Mouse (Mus musculus) embryonic facial prominence, embryonic 10.5 days (tissue): ENCODE data around the gene Fam178b. TPM values are rescaled to one million over a fixed set of nuclear protein-coding genes. Genes with fewer than 3 reads are reported as not detected.

Experiments used
- DNase-seq: peaks from one replicate; pipeline ENCODE4 v3.0.0-alpha.2; 2017; ENCODE audit warnings: low spot score
- H3K27ac ChIP-seq: fragments of 300-500 bp; sonication (generic); replicated peaks from 2 replicates; pipeline ENCODE4 v1.5.1; 2016; ENCODE audit warnings: mild to moderate bottlenecking
- H3K27me3 ChIP-seq: fragments of 300-500 bp; sonication (generic); replicated peaks from 2 replicates; pipeline ENCODE4 v1.6.1; 2016; ENCODE audit warnings: low read depth, mild to moderate bottlenecking; ENCODE audit not compliant: poor library complexity, severe bottlenecking
- H3K36me3 ChIP-seq: fragments of 300-500 bp; sonication (generic); replicated peaks from 2 replicates; pipeline ENCODE4 v1.6.1; 2016; ENCODE audit warnings: mild to moderate bottlenecking, moderate library complexity
- H3K4me1 ChIP-seq: fragments of 300-500 bp; sonication (generic); 2 replicates; pipeline ENCODE4 v1.6.1; 2016
- H3K4me3 ChIP-seq: fragments of 300-500 bp; sonication (generic); 2 replicates; pipeline ENCODE4 v1.5.1; 2016; ENCODE audit warnings: mild to moderate bottlenecking, moderate library complexity
- H3K9me3 ChIP-seq: fragments of 300-500 bp; sonication (generic); 2 replicates; pipeline ENCODE4 v1.6.1; 2016; ENCODE audit warnings: mild to moderate bottlenecking
- WGBS: fragments of 180-500 bp; shearing (Covaris S2); methylation state at CpG from one replicate; pipeline ENCODE4 v1.1.7; 2016; 5-methylcytosine and 5-hydroxymethylcytosine counted together
- polyA plus RNA-seq: library from polyadenylated mRNA; unstranded; fragments of >200 nt; fragmentation: Nextera tagmentation; extraction: Ambion mirVana; gene quantifications from 2 replicates; pipeline ENCODE4 v1.2.1, GENCODE M21; 2016

Gene Fam178b
- polyA plus RNA-seq, 1 experiment from 2014 or later: 0.65 TPM

- peaks cover 74% of the 10 kb centered on the region for H3K4me1 ChIP-seq
- H3K9me3 ChIP-seq: no peaks in the 10 kb centered on the region
- H3K4me3 ChIP-seq: 0 out of 2 replicates have a peak overlapping the region, but pooled peaks have one; percentile 8
- H3K27ac ChIP-seq: peak overlapping the region; percentile 49
- H3K27me3 ChIP-seq: 0 out of 2 replicates have a peak, but pooled peaks cover 4% of the 10 kb centered on the region
- no peaks in the 10 kb centered on the region for H3K36me3 ChIP-seq
- no peak for DNase-seq
- WGBS: 76% methylated on average over 5 of the region's 5 CpGs
These were observed 108.6 kb downstream of the Fam178b start for GRCm38 (mm10) chr1:36574196-36574955.

- no peaks in the 10 kb centered on the region for H3K36me3 ChIP-seq
- H3K27ac ChIP-seq: peak overlapping the region; percentile 49; the same call in 1 of the 2 replicates
- no peak overlapping the region for H3K4me3 ChIP-seq
- 0 out of 2 replicates have a peak, but pooled peaks cover 4% of the 10 kb centered on the region for H3K27me3 ChIP-seq
- DNase-seq: no peak
- WGBS: 82% methylated on average over 8 of the region's 8 CpGs
- no peaks in the 10 kb centered on the region for H3K9me3 ChIP-seq
- H3K4me1 ChIP-seq: peaks cover 78% of the 10 kb centered on the region
These were observed 109.5 kb downstream of the Fam178b start for GRCm38 (mm10) chr1:36573524-36573923.

GRCm38 (mm10) chr1:36572709-36573108 is 110.3 kb downstream of the Fam178b start:
- Histone ChIP-seq H3K36me3 (no peaks in the 10 kb centered on the region), H3K4me3 (no peak overlapping the region), H3K9me3 (no peaks in the 10 kb centered on the region), H3K27ac (peak overlapping the region; percentile 49; the same call in 1 of the 2 replicates), H3K27me3 (no peaks in the 10 kb centered on the region), H3K4me1 (peaks cover 86% of the 10 kb centered on the region)
- 54% methylated on average over 1 of the region's 1 CpGs for WGBS
- DNase-seq: no peak

GRCm38 (mm10) chr1:36572140-36572700 is 110.8 kb downstream of the Fam178b start:
- H3K9me3 ChIP-seq: no peaks in the 10 kb centered on the region
- DNase-seq: no peak
- H3K36me3 ChIP-seq: no peaks in the 10 kb centered on the region
- no peak overlapping the region for H3K4me3 ChIP-seq
- no peak overlapping the region for H3K27ac ChIP-seq
- no peaks in the 10 kb centered on the region for H3K27me3 ChIP-seq
- WGBS: 92% methylated on average over 2 of the region's 2 CpGs
- peaks cover 84% of the 10 kb centered on the region for H3K4me1 ChIP-seq

GRCm38 (mm10) chr1:36571627-36572026 is 111.4 kb downstream of the Fam178b start:
- no peak overlapping the region for H3K27ac ChIP-seq
- peaks cover 84% of the 10 kb centered on the region for H3K4me1 ChIP-seq
- DNase-seq: no peak
- H3K27me3 ChIP-seq: no peaks in the 10 kb centered on the region
- no peaks in the 10 kb centered on the region for H3K9me3 ChIP-seq
- no peak overlapping the region for H3K4me3 ChIP-seq
- 33% methylated on average over 6 of the region's 6 CpGs for WGBS
- no peaks in the 10 kb centered on the region for H3K36me3 ChIP-seq

- peaks cover 80% of the 10 kb centered on the region for H3K4me1 ChIP-seq
- no peaks in the 10 kb centered on the region for H3K27me3 ChIP-seq
- H3K9me3 ChIP-seq: no peaks in the 10 kb centered on the region
- H3K36me3 ChIP-seq: no peaks in the 10 kb centered on the region
- no peak for DNase-seq
- WGBS: 89% methylated on average over 5 of the region's 5 CpGs
- no peak overlapping the region for H3K27ac ChIP-seq
- H3K4me3 ChIP-seq: no peak overlapping the region
These were observed 112.7 kb downstream of the Fam178b start for GRCm38 (mm10) chr1:36570320-36570719.

GRCm38 (mm10) chr1:36569694-36570276 is 113.2 kb downstream of the Fam178b start:
- Histone ChIP-seq H3K4me1 (peaks cover 80% of the 10 kb centered on the region), H3K36me3 (no peaks in the 10 kb centered on the region), H3K27ac (0 out of 2 replicates have a peak overlapping the region, but pooled peaks have one; percentile 45), H3K9me3 (no peaks in the 10 kb centered on the region), H3K4me3 (no peak overlapping the region), H3K27me3 (no peaks in the 10 kb centered on the region)
- DNase-seq: no peak
- 62% methylated on average over 7 of the region's 7 CpGs for WGBS

- no peak overlapping the region for H3K4me3 ChIP-seq
- 80% methylated on average over 4 of the region's 4 CpGs for WGBS
- H3K36me3 ChIP-seq: no peaks in the 10 kb centered on the region
- no peaks in the 10 kb centered on the region for H3K27me3 ChIP-seq
- no peak overlapping the region for H3K27ac ChIP-seq
- H3K9me3 ChIP-seq: no peaks in the 10 kb centered on the region
- DNase-seq: no peak
- peaks cover 73% of the 10 kb centered on the region for H3K4me1 ChIP-seq
These were observed 114.2 kb downstream of the Fam178b start for GRCm38 (mm10) chr1:36568776-36569175.

- WGBS: 40% methylated on average over 21 of the region's 21 CpGs
These were observed 115.0 kb downstream of the Fam178b start for GRCm38 (mm10) chr1:36567818-36568603.

GRCm38 (mm10) chr1:36566425-36566824 is 116.6 kb downstream of the Fam178b start:
- Histone ChIP-seq H3K27ac (peak overlapping the region; percentile 65), H3K9me3 (no peaks in the 10 kb centered on the region), H3K4me3 (no peak overlapping the region), H3K27me3 (no peaks in the 10 kb centered on the region), H3K36me3 (no peaks in the 10 kb centered on the region), H3K4me1 (peaks cover 71% of the 10 kb centered on the region)
- 8% methylated on average over 2 of the region's 2 CpGs for WGBS
- no peak for DNase-seq

More at GRCm38 (mm10) chr1:36567818-36568603, 115.0 kb downstream of the Fam178b start:
- Histone ChIP-seq H3K36me3 (no peaks in the 10 kb centered on the region), H3K27ac (peak overlapping the region; percentile 36), H3K4me1 (peaks cover 71% of the 10 kb centered on the region), H3K27me3 (no peaks in the 10 kb centered on the region), H3K9me3 (no peaks in the 10 kb centered on the region), H3K4me3 (no peak overlapping the region)
- DNase-seq: no peak

- no peak overlapping the region for H3K27ac ChIP-seq
- no peak overlapping the region for H3K4me3 ChIP-seq
- 74% methylated on average over 6 of the region's 6 CpGs for WGBS
- peaks cover 74% of the 10 kb centered on the region for H3K4me1 ChIP-seq
- H3K27me3 ChIP-seq: peaks cover 9% of the 10 kb centered on the region; the same call in 1 of the 2 replicates
- no peaks in the 10 kb centered on the region for H3K9me3 ChIP-seq
- DNase-seq: no peak
- H3K36me3 ChIP-seq: no peaks in the 10 kb centered on the region
These were observed 118.9 kb downstream of the Fam178b start for GRCm38 (mm10) chr1:36564101-36564500.

- Histone ChIP-seq H3K27ac (no peak overlapping the region), H3K36me3 (no peaks in the 10 kb centered on the region), H3K27me3 (peaks cover 9% of the 10 kb centered on the region; the same call in 1 of the 2 replicates), H3K4me1 (peaks cover 77% of the 10 kb centered on the region), H3K4me3 (no peak overlapping the region), H3K9me3 (no peaks in the 10 kb centered on the region)
- DNase-seq: no peak
- 74% methylated on average over 4 of the region's 4 CpGs for WGBS
These were observed 119.4 kb downstream of the Fam178b start for GRCm38 (mm10) chr1:36563632-36564031.
